Mouse (Mus musculus) liver, embryonic 14.5 days (tissue): Measurements from ENCODE around the gene Ube2cbp.

Experiments used
- CTCF ChIP-seq: IDR thresholded peaks from 2 replicates; pipeline ENCODE4 v1.5.1; 2016; ENCODE audit warnings: antibody characterized with exemption, low read depth, control low read depth
- EP300 ChIP-seq: IDR thresholded peaks from 2 replicates; pipeline ENCODE4 v1.6.1; 2016; ENCODE audit warnings: antibody characterized with exemption, low read depth

DNA sequence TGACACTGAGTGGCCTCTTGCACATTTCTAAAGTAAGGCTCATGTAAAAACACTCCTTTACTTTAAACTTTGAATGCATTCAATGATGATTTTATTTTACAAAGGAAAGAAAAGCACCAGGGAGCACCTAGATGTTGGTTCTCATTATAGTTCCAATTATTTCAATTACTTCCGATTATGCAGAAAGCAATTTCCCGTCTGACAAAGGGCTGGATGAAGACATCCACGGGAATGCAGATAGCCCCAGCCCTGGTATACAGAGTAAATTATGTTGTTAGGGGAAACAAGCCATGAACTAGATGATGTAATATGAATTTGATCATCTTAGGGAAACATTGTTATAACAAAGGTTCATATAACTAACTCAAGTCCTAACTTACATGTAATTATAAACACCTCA lies 113.3 kb downstream of the Ube2cbp start:
- TF ChIP-seq CTCF (no peak), EP300 (no peak)
